Mouse (Mus musculus) MEL (cell line): ENCODE measurements around the gene Sox5. TPM values are rescaled to one million over a fixed set of nuclear protein-coding genes. Genes with fewer than 3 reads are reported as not detected.

Experiments used
- DNase-seq: peaks from one replicate; pipeline ENCODE4 v3.0.0; 2011; ENCODE audit warnings: low read depth, low spot score
- H3K27ac ChIP-seq: 2 replicates; pipeline ENCODE4 v1.5.1; 2012; ENCODE audit warnings: low read depth, mild to moderate bottlenecking, control low read depth, low read length, moderate library complexity; ENCODE audit not compliant: control insufficient read depth
- H3K27me3 ChIP-seq, 2 experiments: fragments of 150-350 bp in 1 of 2; sonication (generic) in 1 of 2; 2 replicates each; pipeline ENCODE4 v1.6.1; 2012; ENCODE audit warnings: low read length in 2 of 2, mild to moderate bottlenecking in 2 of 2, improper control_type of control experiment in 1 of 2, moderate library complexity in 1 of 2; ENCODE audit not compliant: insufficient read depth in 2 of 2, control insufficient read depth in 1 of 2
- H3K36me3 ChIP-seq, 2 experiments: 2 replicates each; pipeline ENCODE4 v1.6.1; 2012 to 2014; ENCODE audit warnings: low read length in 2 of 2, improper control_type of control experiment in 1 of 2, inconsistent platforms in 1 of 2, mild to moderate bottlenecking in 1 of 2; ENCODE audit not compliant: insufficient read depth in 2 of 2, control insufficient read depth in 1 of 2
- H3K4me1 ChIP-seq, 2 experiments: fragments of 150-350 bp in 1 of 2; sonication (generic) in 1 of 2; 2 replicates each; pipeline ENCODE4 v1.6.1; 2012; ENCODE audit warnings: low read length in 2 of 2, improper control_type of control experiment in 1 of 2, mild to moderate bottlenecking in 1 of 2; ENCODE audit not compliant: insufficient read depth in 2 of 2, control insufficient read depth in 1 of 2
- H3K4me3 ChIP-seq, 2 experiments: fragments of 150-350 bp in 1 of 2; sonication (generic) in 1 of 2; 2 replicates each; pipeline ENCODE4 v1.5.1; 2012; ENCODE audit warnings: low read depth in 2 of 2, low read length in 2 of 2, mild to moderate bottlenecking in 2 of 2, moderate library complexity in 2 of 2, control low read depth in 1 of 2, improper control_type of control experiment in 1 of 2; ENCODE audit not compliant: control insufficient read depth in 1 of 2, insufficient read depth in 1 of 2
- H3K79me2 ChIP-seq: 2 replicates; pipeline ENCODE4 v1.6.1; 2012; ENCODE audit warnings: mild to moderate bottlenecking, low read length, moderate library complexity; ENCODE audit not compliant: control insufficient read depth, poor library complexity, insufficient read depth
- H3K9ac ChIP-seq: 2 replicates; pipeline ENCODE4 v1.6.1; 2012; ENCODE audit warnings: low read depth, mild to moderate bottlenecking, control low read depth, low read length, moderate library complexity; ENCODE audit not compliant: control insufficient read depth, poor library complexity, severe bottlenecking
- H3K9me3 ChIP-seq: fragments of 150-350 bp; sonication (generic); replicated peaks from 2 replicates; pipeline ENCODE4 v1.6.1; 2012; ENCODE audit warnings: mild to moderate bottlenecking, low read length, improper control_type of control experiment, moderate library complexity; ENCODE audit not compliant: insufficient read depth
- EP300 ChIP-seq, 2 experiments: IDR thresholded peaks; 2 replicates each; pipeline ENCODE4 v1.6.1; 2011; ENCODE audit warnings: improper control_type of control experiment in 2 of 2, low read length in 2 of 2, low read depth in 1 of 2, mild to moderate bottlenecking in 1 of 2
- GATA1 ChIP-seq: IDR thresholded peaks from 2 replicates; pipeline ENCODE4 v1.6.1; 2011; ENCODE audit warnings: low read depth, low read length, improper control_type of control experiment
- JUND ChIP-seq: IDR thresholded peaks from 2 replicates; pipeline ENCODE4 v1.6.1; 2011; ENCODE audit warnings: low read depth, mild to moderate bottlenecking, improper control_type of control experiment, low read length
- MAZ ChIP-seq: IDR thresholded peaks from 2 replicates; pipeline ENCODE4 v1.6.1; 2012; ENCODE audit warnings: low read depth, mild to moderate bottlenecking, inconsistent platforms, low read length, improper control_type of control experiment
- MXI1 ChIP-seq: IDR thresholded peaks from 2 replicates; pipeline ENCODE4 v1.6.1; 2011; ENCODE audit warnings: mild to moderate bottlenecking, low read depth, low read length, improper control_type of control experiment
- MYC ChIP-seq: IDR thresholded peaks from 2 replicates; pipeline ENCODE4 v1.6.1; 2011; ENCODE audit warnings: low read depth, mild to moderate bottlenecking, low read length, improper control_type of control experiment, moderate library complexity
- NELFE ChIP-seq: IDR thresholded peaks from 2 replicates; pipeline ENCODE4 v1.6.1; 2011; ENCODE audit warnings: low read depth, low read length, improper control_type of control experiment
- NRF1 ChIP-seq: IDR thresholded peaks from 2 replicates; pipeline ENCODE4 v1.6.1; 2014; ENCODE audit warnings: low read depth, mild to moderate bottlenecking, inconsistent platforms, low read length, improper control_type of control experiment, moderate library complexity; ENCODE audit not compliant: poor library complexity, insufficient read depth, severe bottlenecking
- POLR2A ChIP-seq, 2 experiments: IDR thresholded peaks; 2 replicates each; pipeline ENCODE4 v1.6.1; 2011 to 2012; ENCODE audit warnings: low read length in 2 of 2, mild to moderate bottlenecking in 2 of 2, control low read depth in 1 of 2, improper control_type of control experiment in 1 of 2, low read depth in 1 of 2, moderate library complexity in 1 of 2; ENCODE audit not compliant: control insufficient read depth in 1 of 2, insufficient read depth in 1 of 2, poor library complexity in 1 of 2
- POLR2AphosphoS2 ChIP-seq: IDR thresholded peaks from 2 replicates; pipeline ENCODE4 v1.6.1; 2011; ENCODE audit warnings: low read length, improper control_type of control experiment
- POLR2AphosphoS5 ChIP-seq: IDR thresholded peaks from 2 replicates; pipeline ENCODE4 v1.6.1; 2012; ENCODE audit warnings: low read depth, borderline replicate concordance, mild to moderate bottlenecking, inconsistent platforms, low read length, moderate library complexity, mixed read lengths
- RAD21 ChIP-seq: IDR thresholded peaks from 2 replicates; pipeline ENCODE4 v1.6.1; 2011; ENCODE audit warnings: mild to moderate bottlenecking, low read depth, low read length, improper control_type of control experiment
- RCOR1 ChIP-seq: IDR thresholded peaks from 2 replicates; pipeline ENCODE4 v1.6.1; 2012; ENCODE audit warnings: low read depth, mild to moderate bottlenecking, inconsistent platforms, low read length, improper control_type of control experiment
- SIN3A ChIP-seq: IDR thresholded peaks from 2 replicates; pipeline ENCODE4 v1.6.1; 2012; ENCODE audit warnings: low read length, improper control_type of control experiment, inconsistent platforms
- SMC3 ChIP-seq: IDR thresholded peaks from 2 replicates; pipeline ENCODE4 v1.6.1; 2011; ENCODE audit warnings: low read depth, low read length, improper control_type of control experiment
- TAL1 ChIP-seq: IDR thresholded peaks from 2 replicates; pipeline ENCODE4 v1.6.1; 2012; ENCODE audit warnings: mild to moderate bottlenecking, inconsistent platforms, low read length, moderate library complexity, mixed read lengths
- USF1 ChIP-seq: IDR thresholded peaks from 2 replicates; pipeline ENCODE4 v1.6.1; 2014; ENCODE audit warnings: low read depth, mild to moderate bottlenecking, inconsistent platforms, low read length, improper control_type of control experiment, moderate library complexity
- USF2 ChIP-seq, 2 experiments: IDR thresholded peaks; 2 replicates each; pipeline ENCODE4 v1.6.1; 2011 to 2012; ENCODE audit warnings: improper control_type of control experiment in 2 of 2, low read length in 2 of 2, borderline replicate concordance in 1 of 2, inconsistent platforms in 1 of 2, low read depth in 1 of 2, mild to moderate bottlenecking in 1 of 2; ENCODE audit not compliant: insufficient read depth in 1 of 2
- ZC3H11A ChIP-seq: IDR thresholded peaks from 2 replicates; pipeline ENCODE4 v1.6.1; 2012; ENCODE audit warnings: low read depth, mild to moderate bottlenecking, inconsistent platforms, low read length, improper control_type of control experiment
- ZMIZ1 ChIP-seq: IDR thresholded peaks from 2 replicates; pipeline ENCODE4 v1.6.1; 2012; ENCODE audit warnings: low read depth, mild to moderate bottlenecking, inconsistent platforms, low read length, improper control_type of control experiment, moderate library complexity
- polyA plus RNA-seq, 2 experiments: library from polyadenylated mRNA; stranded (reverse) in 1 of 2; unstranded in 1 of 2; fragments of >175 nt in 1 of 2; fragments of >200 nt in 1 of 2; gene quantifications; 2 replicates each; pipeline versions ENCODE4 v1.2.1 to v1.2.4; 2012; ENCODE audit warnings: low replicate concordance in 2 of 2, low read depth in 1 of 2; ENCODE audit not compliant: insufficient read length in 2 of 2, insufficient read depth in 1 of 2, missing spikeins in 1 of 2
- total RNA-seq: library from RNA; depleted of rRNA; stranded (reverse); fragments of 300-350 nt; gene quantifications from 2 replicates; pipeline ENCODE4 v1.2.3, GENCODE M21; 2012

Sox5 gene
- total and polyA plus RNA-seq, 3 experiments: 0.19 to 3.0 TPM; not detected in 1

DNA sequence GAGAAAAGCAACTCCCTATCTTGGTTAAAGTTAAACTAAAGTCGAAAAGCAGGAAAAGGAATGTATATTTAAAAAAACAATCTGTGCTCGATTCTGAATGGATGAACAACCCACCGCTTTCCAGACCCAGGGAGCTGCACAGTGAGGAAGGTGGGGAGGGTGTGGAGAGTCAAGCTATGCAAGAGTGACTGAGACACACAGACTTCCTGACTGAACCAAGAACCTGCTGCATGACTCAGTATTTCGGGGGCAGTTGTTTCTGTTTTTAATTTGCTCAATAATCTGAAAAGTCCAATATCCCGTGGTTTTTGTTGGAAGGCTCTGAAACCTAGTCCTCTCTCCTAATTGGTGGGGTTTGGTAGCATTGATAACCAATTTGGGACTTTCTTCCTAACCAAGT, 196.9 kb downstream of the Sox5 start:
- no peaks in the 10 kb centered on the region for H3K79me2 ChIP-seq
- H3K27ac ChIP-seq: no peak overlapping the region
- no peaks in the 10 kb centered on the region for H3K27me3 ChIP-seq
- DNase-seq: no peak
- no peak overlapping the region for H3K9ac ChIP-seq
- TF ChIP-seq USF1: no peak
- TF ChIP-seq MYC: no peak
- TF ChIP-seq, all 39 proteins: peak for 0
- H3K9me3 ChIP-seq: no peaks in the 10 kb centered on the region
- no peak overlapping the region for H3K4me3 ChIP-seq
- no peaks in the 10 kb centered on the region for H3K36me3 ChIP-seq
- no peaks in the 10 kb centered on the region for H3K4me1 ChIP-seq

DNA sequence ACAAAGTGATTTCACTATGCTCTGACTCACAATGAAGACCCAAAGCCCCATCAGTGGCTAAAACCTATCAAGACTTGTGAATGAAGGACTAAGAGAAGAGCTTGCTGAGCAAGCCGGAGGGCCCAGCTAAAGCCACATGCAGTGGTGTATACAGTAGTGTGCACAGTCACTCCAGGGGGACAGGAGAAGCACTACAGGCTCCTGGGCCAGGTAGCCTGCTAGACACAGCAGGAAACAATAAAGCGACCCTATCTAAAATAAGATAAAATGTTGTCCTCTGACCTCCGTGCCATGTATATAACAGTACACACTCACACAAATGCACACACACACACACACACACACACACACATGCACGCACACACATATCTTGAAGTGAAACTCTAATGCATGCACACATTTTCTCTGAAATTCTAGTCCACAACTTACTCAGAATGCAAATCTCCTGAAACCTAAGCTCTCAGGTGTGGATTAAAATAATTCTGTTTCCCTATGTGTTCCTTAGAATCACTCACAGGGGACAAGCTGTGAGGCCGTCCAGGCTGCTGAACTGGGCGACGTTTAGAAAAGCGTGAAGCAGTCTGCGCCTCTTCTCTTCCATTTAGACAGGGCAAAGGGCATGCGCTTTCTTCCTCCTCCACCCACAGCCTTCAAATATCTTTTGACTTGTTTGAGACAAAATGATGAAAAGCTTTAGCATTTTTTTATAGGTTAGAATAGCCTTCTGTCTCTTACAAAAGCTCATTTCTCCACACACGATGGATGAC, 197.5 kb downstream of the Sox5 start:
- no peaks in the 10 kb centered on the region for H3K9me3 ChIP-seq
- no peak overlapping the region for H3K9ac ChIP-seq
- no peak for TF ChIP-seq SIN3A
- no peak for TF ChIP-seq JUND
- TF ChIP-seq SMC3: no peak
- no peak for TF ChIP-seq NRF1
- TF ChIP-seq MAZ: no peak
- TF ChIP-seq RAD21: no peak
- no peak for TF ChIP-seq POLR2AphosphoS5
- no peak for TF ChIP-seq GATA1
- no peak for TF ChIP-seq EP300 (IDR thresholded peaks at IDR 0.05; ENCODE audit: low read depth in 1 of 2, low read length in 2 of 2)
- no peak for TF ChIP-seq POLR2A (IDR thresholded peaks at IDR 0.05; ENCODE audit: control insufficient read depth in 1 of 2, insufficient read depth in 1 of 2, low read depth in 1 of 2, low read length in 2 of 2, poor library complexity in 1 of 2)
- TF ChIP-seq POLR2AphosphoS2: no peak
- TF ChIP-seq TAL1: no peak
- TF ChIP-seq ZMIZ1: no peak
- TF ChIP-seq USF1: no peak
- no peak for TF ChIP-seq ZC3H11A
- TF ChIP-seq RCOR1: no peak
- no peak for TF ChIP-seq MXI1
- no peak for TF ChIP-seq NELFE
- no peak for TF ChIP-seq USF2 (IDR thresholded peaks at IDR 0.05; ENCODE audit: borderline replicate concordance in 1 of 2, insufficient read depth in 1 of 2, low read depth in 1 of 2, low read length in 2 of 2)
- H3K36me3 ChIP-seq: no peaks in the 10 kb centered on the region
- no peak for DNase-seq
- no peak overlapping the region for H3K27ac ChIP-seq
- no peaks in the 10 kb centered on the region for H3K79me2 ChIP-seq
- H3K4me3 ChIP-seq: no peak overlapping the region
- no peaks in the 10 kb centered on the region for H3K4me1 ChIP-seq
- no peaks in the 10 kb centered on the region for H3K27me3 ChIP-seq
